Mouse (Mus musculus) forebrain, embryonic 10.5 days (tissue): ENCODE results near the gene Gm16513. TPM values are rescaled to one million over a fixed set of nuclear protein-coding genes. Genes with fewer than 3 reads are reported as not detected.
"Not testable (repeated sequence)": the region's sequence is repeated elsewhere in the genome, so short reads cannot be mapped to it uniquely, and the experiment has no call there.

ENCODE experiments used
- DNase-seq: peaks from one replicate; pipeline ENCODE4 v3.0.0-alpha.2; 2017; ENCODE audit warnings: low spot score; ENCODE audit errors: extremely low spot score
- H3K27ac ChIP-seq: fragments of 300-500 bp; sonication (generic); 2 replicates; pipeline ENCODE4 v1.5.1; 2016; ENCODE audit warnings: mild to moderate bottlenecking
- H3K27me3 ChIP-seq: fragments of 300-500 bp; sonication (generic); 2 replicates; pipeline ENCODE4 v1.6.1; 2016; ENCODE audit warnings: mild to moderate bottlenecking; ENCODE audit not compliant: poor library complexity, severe bottlenecking
- H3K36me3 ChIP-seq: fragments of 300-500 bp; sonication (generic); replicated peaks from 2 replicates; pipeline ENCODE4 v1.6.1; 2016; ENCODE audit warnings: mild to moderate bottlenecking, moderate library complexity
- H3K4me1 ChIP-seq: fragments of 300-500 bp; sonication (generic); 2 replicates; pipeline ENCODE4 v1.6.1; 2016
- H3K4me3 ChIP-seq: fragments of 300-500 bp; sonication (generic); 2 replicates; pipeline ENCODE4 v1.5.1; 2016; ENCODE audit warnings: mild to moderate bottlenecking, moderate library complexity
- H3K9me3 ChIP-seq: fragments of 300-500 bp; sonication (generic); 2 replicates; pipeline ENCODE4 v1.6.1; 2016; ENCODE audit warnings: mild to moderate bottlenecking, moderate library complexity
- WGBS: fragments of 180-500 bp; shearing (Covaris S2); methylation state at CpG from one replicate; pipeline ENCODE4 v1.1.7; 2016; 5-methylcytosine and 5-hydroxymethylcytosine counted together
- polyA plus RNA-seq: library from polyadenylated mRNA; unstranded; fragments of >200 nt; fragmentation: Nextera tagmentation; extraction: Ambion mirVana; gene quantifications from 2 replicates; pipeline ENCODE4 v1.2.1, GENCODE M21; 2016

The Gm16513 gene
- not detected in 2 replicates for polyA plus RNA-seq

DNA sequence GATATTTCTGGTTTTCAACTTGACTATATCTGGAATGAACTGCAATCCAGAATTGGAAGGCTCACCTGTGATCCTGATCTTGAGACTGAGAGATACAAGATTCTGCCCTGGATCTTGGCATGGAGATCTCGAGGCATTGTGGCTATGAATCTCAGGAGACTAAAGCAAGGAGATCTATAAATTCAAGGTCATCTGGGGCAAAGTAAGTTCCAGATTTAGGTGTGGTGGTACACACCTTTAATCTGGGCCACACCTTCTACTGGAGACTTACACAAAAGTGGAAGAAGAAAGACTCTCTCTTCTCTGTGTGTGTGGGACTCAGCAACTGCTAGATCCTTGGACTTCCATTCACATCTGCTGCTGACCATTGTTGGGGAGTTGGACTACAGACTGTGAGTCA is at the start of gene Gm16513:
Gene Gm16513 (plus strand): TSS at position 301 of the 400 bp plus-strand sequence.
- not testable (repeated sequence) for DNase-seq, H3K4me1 ChIP-seq, H3K4me3 ChIP-seq, H3K27ac ChIP-seq, H3K9me3 ChIP-seq, H3K27me3 ChIP-seq, H3K36me3 ChIP-seq
- no CpG with 5 or more reads among the region's 1 CpGs for WGBS

Other genes with a start within 250 kb of the Gm16513 start
- not detected in 2 replicates for gene Gm6367, start 194.0 kb upstream of the Gm16513 start, polyA plus RNA-seq
- not detected in 2 replicates for gene Gm7942, start 75.7 kb upstream of the Gm16513 start, polyA plus RNA-seq
- not detected in 2 replicates for gene Gm10424, start 90.1 kb downstream of the Gm16513 start, polyA plus RNA-seq
- gene Gm3259, start 123.3 kb downstream of the Gm16513 start, polyA plus RNA-seq = not detected in 2 replicates